Mouse (Mus musculus) heart, adult 2 months (tissue): ENCODE measurements around the gene Rora. TPM values are rescaled to one million over a fixed set of nuclear protein-coding genes. Genes with fewer than 3 reads are reported as not detected.
A peak's percentile ranks its signal among the peaks of the same experiment; 100 is the strongest.

ENCODE experiments used
- DNase-seq, 2 experiments: peaks; one replicate each; pipeline ENCODE4 v3.0.0; 2021
- H3K27ac ChIP-seq: fragments of 200-600 bp; 2 replicates; pipeline ENCODE4 v1.8.1; 2022
- H3K27me3 ChIP-seq: fragments of 200-500 bp; 2 replicates; pipeline ENCODE4 v1.6.1; 2012; ENCODE audit warnings: mild to moderate bottlenecking, low read length, inconsistent platforms, mixed read lengths; ENCODE audit not compliant: control insufficient read depth, insufficient read depth
- H3K36me3 ChIP-seq: fragments of 200-500 bp; 2 replicates; pipeline ENCODE4 v1.6.1; 2012; ENCODE audit warnings: low read length, inconsistent platforms; ENCODE audit not compliant: control insufficient read depth, insufficient read depth
- H3K4me1 ChIP-seq: fragments of 200-500 bp; 2 replicates; pipeline ENCODE4 v1.6.1; 2011; ENCODE audit warnings: low read length; ENCODE audit not compliant: control insufficient read depth, insufficient read depth
- H3K4me3 ChIP-seq: fragments of 200-600 bp; 2 replicates; pipeline ENCODE4 v1.8.1; 2022
- H3K79me2 ChIP-seq: fragments of 200-500 bp; replicated peaks from 2 replicates; pipeline ENCODE4 v1.6.1; 2012; ENCODE audit warnings: mild to moderate bottlenecking, inconsistent platforms, low read length, moderate library complexity, mixed read lengths; ENCODE audit not compliant: control insufficient read depth, insufficient read depth
- H3K9ac ChIP-seq: fragments of 200-500 bp; 2 replicates; pipeline ENCODE4 v1.6.1; 2012; ENCODE audit warnings: low read depth, mild to moderate bottlenecking, control low read depth, inconsistent platforms, low read length, mixed read lengths
- CTCF ChIP-seq: fragments of 200-600 bp; IDR thresholded peaks from 2 replicates; pipeline ENCODE4 v1.8.1; 2022; ENCODE audit warnings: antibody characterized with exemption, mild to moderate bottlenecking, moderate library complexity
- EP300 ChIP-seq: fragments of 200-500 bp; IDR thresholded peaks from 2 replicates; pipeline ENCODE4 v1.6.1; 2011; ENCODE audit warnings: low read depth, low read length, control low read depth; ENCODE audit not compliant: insufficient read depth
- POLR2A ChIP-seq: fragments of 200-500 bp; IDR thresholded peaks from 2 replicates; pipeline ENCODE4 v1.6.1; 2011; ENCODE audit warnings: mild to moderate bottlenecking, low read depth, low read length, control low read depth; ENCODE audit not compliant: insufficient read depth
- WGBS: fragments of 180-500 bp; shearing (Covaris S2); methylation state at CpG from one replicate; pipeline ENCODE4 v1.1.7; 2018; 5-methylcytosine and 5-hydroxymethylcytosine counted together
- intact Hi-C: fragments of 180-260 bp; cut with DNase I; formaldehyde crosslinking; loops from one replicate; pipeline ENCODE4 v1.15.1; 2025
- polyA plus RNA-seq: library from polyadenylated mRNA; depleted of rRNA; stranded (reverse); fragments of >200 nt; gene quantifications from 2 replicates; pipeline ENCODE4 v1.2.3, GENCODE M21; 2012
- total RNA-seq, 2 experiments: library from RNA; stranded (reverse); gene quantifications; 2 replicates each; pipeline ENCODE4 v1.2.3; 2021

The Rora gene
- total and polyA plus RNA-seq, 3 experiments: 6.7 to 28.9 (median 21.6) TPM

GRCm38 (mm10) chr9:69150224-69150623 is 496.6 kb downstream of the Rora start:
- Histone ChIP-seq H3K9ac (no peak overlapping the region), H3K79me2 (no peaks in the 10 kb centered on the region), H3K27me3 (no peaks in the 10 kb centered on the region), H3K4me1 (peaks cover 1% of the 10 kb centered on the region; the same call in 1 of the 2 replicates), H3K36me3 (no peaks in the 10 kb centered on the region), H3K27ac (no peak overlapping the region), H3K4me3 (no peak overlapping the region)
- TF ChIP-seq EP300 (no peak), CTCF (no peak), POLR2A (no peak)
- intact Hi-C loops: no loop called here
- DNase-seq: no peak
- 58% methylated on average over 14 of the region's 14 CpGs for WGBS

GRCm38 (mm10) chr9:69154684-69155083 is 501.1 kb downstream of the Rora start:
- Histone ChIP-seq H3K4me1 (peaks cover 1% of the 10 kb centered on the region; the same call in 1 of the 2 replicates), H3K27ac (no peak overlapping the region), H3K4me3 (no peak overlapping the region), H3K36me3 (no peaks in the 10 kb centered on the region), H3K79me2 (no peaks in the 10 kb centered on the region), H3K9ac (no peak overlapping the region), H3K27me3 (no peaks in the 10 kb centered on the region)
- 72% methylated on average over 5 of the region's 5 CpGs for WGBS
- intact Hi-C loops: no loop called here
- peak in 1 of 2 experiments; percentile 13 for DNase-seq
- no peak for TF ChIP-seq POLR2A
- TF ChIP-seq CTCF: no peak
- TF ChIP-seq EP300: 0 out of 2 replicates have a peak, but pooled peaks have one; percentile 21

- Histone ChIP-seq H3K36me3 (no peaks in the 10 kb centered on the region), H3K27me3 (no peaks in the 10 kb centered on the region), H3K4me3 (no peak overlapping the region), H3K79me2 (no peaks in the 10 kb centered on the region), H3K4me1 (peaks cover 1% of the 10 kb centered on the region; the same call in 1 of the 2 replicates), H3K27ac (no peak overlapping the region), H3K9ac (no peak overlapping the region)
- 81% methylated on average over 8 of the region's 8 CpGs for WGBS
- DNase-seq: no peak
- TF ChIP-seq CTCF (no peak), POLR2A (no peak), EP300 (no peak)
- intact Hi-C loops: no loop called here
These were observed 502.4 kb downstream of the Rora start for GRCm38 (mm10) chr9:69155836-69156595.

- intact Hi-C loops: no loop called here
- Histone ChIP-seq H3K9ac (no peak overlapping the region), H3K27ac (no peak overlapping the region), H3K79me2 (no peaks in the 10 kb centered on the region), H3K27me3 (no peaks in the 10 kb centered on the region), H3K36me3 (no peaks in the 10 kb centered on the region), H3K4me1 (peaks cover 6% of the 10 kb centered on the region; the same call in 1 of the 2 replicates), H3K4me3 (no peak overlapping the region)
- DNase-seq: no peak
- peak; percentile 36 for TF ChIP-seq CTCF
- TF ChIP-seq EP300: no peak
- WGBS: 89% methylated on average over 5 of the region's 5 CpGs
These were observed 507.2 kb downstream of the Rora start for GRCm38 (mm10) chr9:69160818-69161217.

- 44% methylated on average over 7 of the region's 7 CpGs for WGBS
- no peaks in the 10 kb centered on the region for H3K27me3 ChIP-seq
- no peak overlapping the region for H3K9ac ChIP-seq
- no peaks in the 10 kb centered on the region for H3K36me3 ChIP-seq
- peak; percentile 47 to 73 for DNase-seq
- H3K4me1 ChIP-seq: peaks cover 7% of the 10 kb centered on the region
- no peaks in the 10 kb centered on the region for H3K79me2 ChIP-seq
- TF ChIP-seq POLR2A: no peak
- no peak for TF ChIP-seq CTCF
- 0 out of 2 replicates have a peak, but pooled peaks have one; percentile 55 for TF ChIP-seq EP300
- H3K4me3 ChIP-seq: no peak overlapping the region
- peak overlapping the region; percentile 45 for H3K27ac ChIP-seq
- intact Hi-C loops: no loop called here
These were observed 511.1 kb downstream of the Rora start for GRCm38 (mm10) chr9:69164653-69165052.

GRCm38 (mm10) chr9:69165096-69165836 is 511.7 kb downstream of the Rora start:
- Histone ChIP-seq H3K27me3 (no peaks in the 10 kb centered on the region), H3K4me3 (no peak overlapping the region), H3K4me1 (peaks cover 7% of the 10 kb centered on the region), H3K9ac (no peak overlapping the region; the same call in 1 of the 2 replicates), H3K27ac (peak overlapping the region; percentile 62), H3K36me3 (no peaks in the 10 kb centered on the region), H3K79me2 (no peaks in the 10 kb centered on the region)
- TF ChIP-seq POLR2A: no peak
- no peak for TF ChIP-seq CTCF
- no peak for TF ChIP-seq EP300
- peak in 1 of 2 experiments; percentile 8 for DNase-seq
- intact Hi-C loops: no loop called here
- 36% methylated on average over 7 of the region's 7 CpGs for WGBS
